Mouse (Mus musculus) limb, embryonic 14.5 days (tissue): ENCODE results near the gene Lhx2. TPM values are rescaled to one million over a fixed set of nuclear protein-coding genes. Genes with fewer than 3 reads are reported as not detected.

ENCODE experiments used
- ATAC-seq: fragments of 200-750 bp; cut with Nextera tagmentation; 2 replicates; pipeline ENCODE4 v1.8.0; 2017; ENCODE audit warnings: low read depth, moderate number of reproducible peaks, moderate TSS enrichment; ENCODE audit not compliant: low FRiP score
- DNase-seq: peaks from one replicate; pipeline ENCODE4 v3.0.0-alpha.2; 2015; ENCODE audit warnings: low spot score
- H3K27ac ChIP-seq: fragments of 300-500 bp; sonication (generic); replicated peaks from 2 replicates; pipeline ENCODE4 v1.5.1; 2014; ENCODE audit warnings: low read depth, mild to moderate bottlenecking, low read length, moderate library complexity, mixed read lengths
- H3K27me3 ChIP-seq: fragments of 300-500 bp; sonication (generic); 2 replicates; pipeline ENCODE4 v1.6.1; 2014; ENCODE audit warnings: low read length, mixed read lengths; ENCODE audit not compliant: control insufficient read depth, insufficient read depth
- H3K36me3 ChIP-seq: fragments of 300-500 bp; sonication (generic); 2 replicates; pipeline ENCODE4 v1.6.1; 2014; ENCODE audit warnings: mild to moderate bottlenecking, low read length, moderate library complexity, mixed read lengths; ENCODE audit not compliant: control insufficient read depth, insufficient read depth
- H3K4me1 ChIP-seq: fragments of 300-500 bp; sonication (generic); 2 replicates; pipeline ENCODE4 v1.6.1; 2014; ENCODE audit warnings: antibody characterized with exemption, low read length, mixed read lengths; ENCODE audit not compliant: control insufficient read depth, insufficient read depth
- H3K4me2 ChIP-seq: fragments of 300-500 bp; sonication (generic); replicated peaks from 2 replicates; pipeline ENCODE4 v1.6.1; 2014; ENCODE audit warnings: low read depth, mild to moderate bottlenecking, low read length, moderate library complexity; ENCODE audit not compliant: severe bottlenecking
- H3K4me3 ChIP-seq: fragments of 300-500 bp; sonication (generic); replicated peaks from 2 replicates; pipeline ENCODE4 v1.5.1; 2014; ENCODE audit warnings: low read length
- H3K9ac ChIP-seq: fragments of 300-500 bp; sonication (generic); 2 replicates; pipeline ENCODE4 v1.6.1; 2014; ENCODE audit warnings: mild to moderate bottlenecking, low read depth, low read length, moderate library complexity; ENCODE audit not compliant: severe bottlenecking
- H3K9me3 ChIP-seq: fragments of 300-500 bp; sonication (generic); 2 replicates; pipeline ENCODE4 v1.6.1; 2016; ENCODE audit warnings: low read length; ENCODE audit not compliant: control insufficient read depth
- POLR2A ChIP-seq: fragments of 200-500 bp; IDR thresholded peaks from 2 replicates; pipeline ENCODE4 v1.8.0; 2012; ENCODE audit warnings: inconsistent platforms, mild to moderate bottlenecking, moderate library complexity, borderline replicate concordance; ENCODE audit not compliant: insufficient read depth, insufficient read length; ENCODE audit errors: extremely low read depth
- WGBS: fragments of 180-500 bp; shearing (Covaris S2); extraction: QIAGEN DNeasy Blood & Tissue Kit; methylation state at CpG from one replicate; pipeline ENCODE4 v1.1.7; 2014; 5-methylcytosine and 5-hydroxymethylcytosine counted together
- polyA plus RNA-seq, 2 experiments: library from polyadenylated mRNA; depleted of rRNA in 1 of 2; stranded (reverse) in 1 of 2; unstranded in 1 of 2; fragments of >200 nt; fragmentation: Nextera tagmentation in 1 of 2; extraction: Ambion mirVana in 1 of 2; gene quantifications; 2 replicates each; pipeline versions ENCODE4 v1.2.1 to v1.2.3; 2012 to 2014

Gene Lhx2
- polyA plus RNA-seq, 2 experiments = 8.7 to 27.5 TPM

DNA sequence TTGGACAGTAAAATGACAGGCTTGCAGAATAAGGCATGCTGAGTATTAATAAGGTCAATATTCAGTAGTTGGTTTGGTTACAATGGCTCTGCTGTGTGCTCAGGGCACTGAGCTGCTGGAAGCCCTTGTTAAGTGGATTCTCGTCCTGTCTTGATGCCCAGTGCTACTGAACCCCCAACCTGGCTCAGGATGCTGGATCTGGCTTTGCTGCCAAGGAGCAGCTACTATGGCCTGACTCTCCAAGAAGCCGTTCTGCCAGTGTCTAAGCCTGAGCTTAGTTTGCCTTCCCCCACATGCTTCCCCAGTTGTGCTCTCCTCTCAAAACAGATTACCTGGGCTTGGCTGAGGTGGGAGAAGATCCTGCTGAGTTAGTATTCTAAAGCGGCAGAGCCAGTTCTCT lies 26.2 kb upstream of the Lhx2 start:
- no peak overlapping the region for H3K4me2 ChIP-seq
- H3K27ac ChIP-seq = no peak overlapping the region
- no peak overlapping the region for H3K4me3 ChIP-seq
- no peaks in the 10 kb centered on the region for H3K4me1 ChIP-seq
- WGBS = 58% methylated on average over 3 of the region's 3 CpGs
- ATAC-seq (no peak), DNase-seq (no peak)
- H3K36me3 ChIP-seq = no peaks in the 10 kb centered on the region
- H3K27me3 ChIP-seq = no peaks in the 10 kb centered on the region
- no peak overlapping the region for H3K9ac ChIP-seq
- H3K9me3 ChIP-seq = no peaks in the 10 kb centered on the region
- TF ChIP-seq POLR2A = no peak

DNA sequence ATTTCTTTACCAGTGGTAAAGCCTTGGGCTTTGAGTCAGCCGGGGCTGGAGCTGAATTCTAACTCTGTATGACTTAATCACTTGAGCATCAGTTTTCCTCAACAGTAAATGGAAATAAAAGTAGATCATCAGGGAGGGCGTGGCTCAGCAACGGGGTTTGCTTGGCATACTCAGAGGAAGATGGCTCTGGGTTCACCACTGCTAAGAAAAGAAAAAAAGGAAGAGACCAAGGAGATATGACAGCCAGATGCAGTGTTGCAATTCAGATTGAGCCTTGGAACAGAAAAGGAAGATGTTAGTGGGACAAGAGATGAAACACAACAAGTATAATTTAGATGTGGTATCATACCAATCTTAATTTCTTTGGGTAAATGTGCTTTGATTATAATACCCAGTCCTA lies 25.7 kb upstream of the Lhx2 start:
- Histone ChIP-seq H3K4me3 (no peak overlapping the region), H3K36me3 (no peaks in the 10 kb centered on the region), H3K4me1 (no peaks in the 10 kb centered on the region), H3K9ac (no peak overlapping the region), H3K4me2 (no peak overlapping the region), H3K9me3 (no peaks in the 10 kb centered on the region), H3K27ac (no peak overlapping the region), H3K27me3 (no peaks in the 10 kb centered on the region)
- DNase-seq (no peak), ATAC-seq (no peak)
- TF ChIP-seq POLR2A = no peak
- 57% methylated on average over 3 of the region's 3 CpGs for WGBS

DNA sequence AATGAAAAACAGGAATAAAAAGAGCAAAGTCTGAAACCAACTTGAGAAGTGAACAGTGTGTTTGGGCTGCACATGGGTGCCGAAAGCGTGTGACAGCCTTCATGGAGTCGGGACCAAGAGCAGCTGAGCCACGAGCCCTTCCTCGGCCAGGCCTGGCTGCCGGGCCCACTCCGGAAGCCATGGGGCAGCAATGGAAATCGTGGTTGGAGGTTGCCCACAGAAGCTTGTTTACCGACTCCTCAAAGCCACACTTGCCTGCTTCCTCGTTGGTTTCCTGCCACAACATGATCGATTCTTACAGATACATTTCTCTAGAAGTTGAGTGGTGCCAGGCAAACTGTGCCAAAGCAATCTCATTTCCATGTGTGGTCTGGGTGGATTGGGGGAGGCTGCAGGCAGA lies 20.0 kb upstream of the Lhx2 start:
- no peak for DNase-seq
- no peak for ATAC-seq
- Histone ChIP-seq H3K27me3 (no peaks in the 10 kb centered on the region), H3K9me3 (no peaks in the 10 kb centered on the region), H3K9ac (no peak overlapping the region), H3K27ac (no peak overlapping the region), H3K4me3 (no peak overlapping the region), H3K4me2 (no peak overlapping the region), H3K36me3 (no peaks in the 10 kb centered on the region), H3K4me1 (no peaks in the 10 kb centered on the region)
- WGBS = 87% methylated on average over 11 of the region's 11 CpGs
- TF ChIP-seq POLR2A = no peak

GRCm38 (mm10) chr2:38320911-38321310 lies 18.2 kb upstream of the Lhx2 start:
- no peak for ATAC-seq
- Histone ChIP-seq H3K27ac (no peak overlapping the region), H3K9ac (no peak overlapping the region), H3K4me3 (no peak overlapping the region), H3K36me3 (no peaks in the 10 kb centered on the region), H3K4me1 (no peaks in the 10 kb centered on the region), H3K27me3 (no peaks in the 10 kb centered on the region), H3K9me3 (no peaks in the 10 kb centered on the region), H3K4me2 (no peak overlapping the region)
- 43% methylated on average over 4 of the region's 4 CpGs for WGBS
- DNase-seq = no peak
- TF ChIP-seq POLR2A = no peak

DNA sequence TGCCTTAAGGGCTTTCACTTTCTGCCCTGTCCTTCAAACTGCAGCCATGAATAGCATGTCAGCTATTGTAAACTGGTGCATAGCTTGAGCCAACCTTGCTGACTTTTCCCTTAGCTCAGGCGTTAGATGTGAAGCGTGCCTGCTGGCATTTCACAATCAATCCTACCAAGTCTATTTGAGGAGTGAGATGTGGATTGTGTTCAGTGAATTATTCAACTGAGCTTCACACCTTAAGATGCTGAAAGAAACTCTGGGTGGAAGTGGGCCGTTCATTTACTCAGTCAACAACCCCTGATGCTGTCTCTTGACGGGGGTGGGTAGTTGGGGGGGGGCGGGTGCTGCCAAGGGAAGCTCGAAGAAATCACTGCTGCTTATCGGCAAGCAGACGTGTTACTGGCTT lies 15.7 kb upstream of the Lhx2 start:
- Histone ChIP-seq H3K27me3 (no peaks in the 10 kb centered on the region), H3K4me2 (no peak overlapping the region), H3K9ac (no peak overlapping the region), H3K4me1 (no peaks in the 10 kb centered on the region), H3K27ac (no peak overlapping the region), H3K4me3 (no peak overlapping the region), H3K9me3 (no peaks in the 10 kb centered on the region), H3K36me3 (no peaks in the 10 kb centered on the region)
- TF ChIP-seq POLR2A = no peak
- 56% methylated on average over 8 of the region's 8 CpGs for WGBS
- ATAC-seq = no peak
- no peak for DNase-seq

- no peak for DNase-seq
- H3K27me3 ChIP-seq = no peaks in the 10 kb centered on the region
- H3K4me3 ChIP-seq = no peak overlapping the region
- no peaks in the 10 kb centered on the region for H3K9me3 ChIP-seq
- H3K4me1 ChIP-seq = no peaks in the 10 kb centered on the region
- no peak for ATAC-seq
- no peak overlapping the region for H3K9ac ChIP-seq
- no peaks in the 10 kb centered on the region for H3K36me3 ChIP-seq
- no peak overlapping the region for H3K4me2 ChIP-seq
- WGBS = 69% methylated on average over 1 of the region's 1 CpGs
- no peak overlapping the region for H3K27ac ChIP-seq
- TF ChIP-seq POLR2A = no peak
Observed at GRCm38 (mm10) chr2:38326671-38327070, 12.4 kb upstream of the Lhx2 start.
